Mouse (Mus musculus): ENCODE measurements around the gene Ptprm. TPM values are rescaled to one million over a fixed set of nuclear protein-coding genes. Genes with fewer than 3 reads are reported as not detected.

The Ptprm gene
- total and polyA plus RNA-seq, 3 experiments = not detected

DNA sequence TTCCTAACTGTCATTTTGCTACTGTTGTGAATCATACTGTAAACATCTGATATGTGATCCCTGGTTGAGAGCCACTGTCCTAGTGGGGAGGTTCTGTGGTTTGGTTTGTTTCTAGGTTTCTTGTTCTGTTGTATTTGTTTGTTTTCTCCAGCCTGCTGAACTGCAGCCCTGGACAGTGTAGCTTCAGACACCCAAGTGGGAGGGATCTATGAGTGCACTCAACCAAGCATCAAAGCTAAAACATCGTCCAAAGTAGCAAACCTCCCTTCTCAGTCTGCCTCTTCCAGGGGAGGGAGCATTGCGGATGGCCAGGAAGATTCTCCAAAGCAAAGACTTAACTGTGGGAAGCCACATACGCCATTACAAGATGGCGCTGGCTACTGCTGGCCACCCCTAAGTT is 88.7 kb downstream of the Ptprm start (continued):
- TF ChIP-seq POLR2AphosphoS2 (IDR thresholded peaks at IDR 0.05; ENCODE audit: low read length) = no peak
- TF ChIP-seq POLR2A (IDR thresholded peaks at IDR 0.05; ENCODE audit: control insufficient read depth in 1 of 2, insufficient read depth in 1 of 2, low read depth in 1 of 2, low read length in 2 of 2, poor library complexity in 1 of 2) = no peak
- no peak for TF ChIP-seq ZNF384 (IDR thresholded peaks at IDR 0.05; ENCODE audit: low read depth, low read length)

DNA sequence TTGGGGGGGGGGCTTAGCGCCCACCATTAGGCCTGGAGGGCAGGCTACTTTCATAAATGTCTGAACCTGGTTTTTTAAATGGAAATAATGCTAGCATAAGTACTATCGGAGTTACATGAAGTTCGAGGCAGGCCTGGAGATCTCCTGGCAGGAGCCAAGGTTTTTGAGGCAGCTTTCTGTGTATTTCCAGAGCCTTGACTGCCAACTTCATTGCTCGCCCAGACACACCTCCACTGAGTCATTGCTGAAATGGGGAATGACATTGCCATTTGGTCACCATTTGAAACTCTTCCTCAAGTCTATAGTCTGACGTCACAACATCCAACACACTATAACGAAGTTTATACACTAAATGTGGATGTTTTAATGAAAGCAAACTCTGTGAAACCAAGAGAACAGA is 89.5 kb downstream of the Ptprm start:
- Histone ChIP-seq H3K36me3 (ENCODE audit: control insufficient read depth in 1 of 2, insufficient read depth in 2 of 2, low read length in 2 of 2) (no peaks in the 10 kb centered on the region), H3K79me2 (ENCODE audit: control insufficient read depth, insufficient read depth, low read length, poor library complexity) (no peaks in the 10 kb centered on the region), H3K27me3 (ENCODE audit: control insufficient read depth in 1 of 2, insufficient read depth in 2 of 2, low read length in 2 of 2) (no peaks in the 10 kb centered on the region), H3K9me3 (replicated peaks; ENCODE audit: insufficient read depth, low read length) (no peaks in the 10 kb centered on the region), H3K27ac (ENCODE audit: control insufficient read depth, low read depth, low read length) (no peak overlapping the region), H3K9ac (ENCODE audit: control insufficient read depth, low read depth, low read length, poor library complexity, severe bottlenecking) (no peak overlapping the region), H3K4me3 (ENCODE audit: control insufficient read depth in 1 of 2, insufficient read depth in 1 of 2, low read depth in 2 of 2, low read length in 2 of 2) (no peak overlapping the region), H3K4me1 (ENCODE audit: control insufficient read depth in 1 of 2, insufficient read depth in 2 of 2, low read length in 2 of 2) (no peaks in the 10 kb centered on the region)
- no peak for TF ChIP-seq ZC3H11A (IDR thresholded peaks at IDR 0.05; ENCODE audit: low read depth, low read length)
- no peak for TF ChIP-seq MXI1 (IDR thresholded peaks at IDR 0.05; ENCODE audit: low read depth, low read length)
- no peak for TF ChIP-seq ZNF384 (IDR thresholded peaks at IDR 0.05; ENCODE audit: low read depth, low read length)
- no peak for TF ChIP-seq UBTF (IDR thresholded peaks at IDR 0.05; ENCODE audit: borderline replicate concordance, insufficient read depth, low read depth, low read length)
- TF ChIP-seq E2F4 (IDR thresholded peaks at IDR 0.05; ENCODE audit: borderline replicate concordance, low read depth, low read length) = no peak
- no peak for TF ChIP-seq SIN3A (IDR thresholded peaks at IDR 0.05; ENCODE audit: low read length)
- no peak for TF ChIP-seq POLR2A (IDR thresholded peaks at IDR 0.05; ENCODE audit: control insufficient read depth in 1 of 2, insufficient read depth in 1 of 2, low read depth in 1 of 2, low read length in 2 of 2, poor library complexity in 1 of 2)
- TF ChIP-seq ZMIZ1 (IDR thresholded peaks at IDR 0.05; ENCODE audit: low read depth, low read length) = no peak
- TF ChIP-seq CTCF (IDR thresholded peaks at IDR 0.05 in 2 of 3, conservative IDR thresholded peaks at IDR 0.05 in 1 of 3; ENCODE audit: control insufficient read depth in 1 of 3, insufficient read depth in 1 of 3, low read depth in 2 of 3, low read length in 3 of 3, poor library complexity in 1 of 3, severe bottlenecking in 1 of 3) = no peak
- TF ChIP-seq MAFK (IDR thresholded peaks at IDR 0.05; ENCODE audit: borderline replicate concordance, low read depth, low read length) = no peak
- TF ChIP-seq GATA1 (IDR thresholded peaks at IDR 0.05; ENCODE audit: low read depth, low read length) = no peak
- no peak for TF ChIP-seq TCF12 (IDR thresholded peaks at IDR 0.05; ENCODE audit: low read depth, low read length)
- TF ChIP-seq JUND (IDR thresholded peaks at IDR 0.05; ENCODE audit: low read depth, low read length) = no peak
- TF ChIP-seq GABPA (IDR thresholded peaks at IDR 0.05; ENCODE audit: low read depth, low read length) = no peak
- no peak for TF ChIP-seq CHD2 (IDR thresholded peaks at IDR 0.05; ENCODE audit: low read length)
- no peak for TF ChIP-seq ZKSCAN1 (IDR thresholded peaks at IDR 0.05; ENCODE audit: low read depth, low read length)
- no peak for TF ChIP-seq SMC3 (IDR thresholded peaks at IDR 0.05; ENCODE audit: low read depth, low read length)
- DNase-seq (ENCODE audit: low read depth, low spot score) = no peak

DNA sequence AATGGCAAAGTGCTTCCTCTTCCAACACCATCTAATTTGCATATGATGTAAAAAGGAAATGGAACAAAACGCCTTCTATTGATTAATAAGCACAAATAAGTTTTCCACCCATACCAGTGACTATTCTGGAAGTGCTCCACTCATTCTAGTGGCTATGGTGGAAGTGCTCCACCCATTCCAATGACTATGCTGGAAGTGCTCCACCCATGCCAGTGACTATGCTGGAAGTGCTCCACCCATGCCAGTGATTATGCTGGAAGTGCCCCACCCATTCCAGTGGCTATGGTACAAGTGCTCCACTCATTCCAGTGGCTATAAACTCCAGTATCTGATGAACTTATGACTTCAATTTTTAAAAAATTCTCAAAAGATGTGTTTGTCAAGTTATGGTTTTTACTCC is 91.2 kb downstream of the Ptprm start:
- no peaks in the 10 kb centered on the region for H3K36me3 ChIP-seq (ENCODE audit: control insufficient read depth in 1 of 2, insufficient read depth in 2 of 2, low read length in 2 of 2)
- H3K27ac ChIP-seq (ENCODE audit: control insufficient read depth, low read depth, low read length) = no peak overlapping the region
- no peak for DNase-seq (ENCODE audit: low read depth, low spot score)
- H3K79me2 ChIP-seq (ENCODE audit: control insufficient read depth, insufficient read depth, low read length, poor library complexity) = no peaks in the 10 kb centered on the region
- no peak overlapping the region for H3K9ac ChIP-seq (ENCODE audit: control insufficient read depth, low read depth, low read length, poor library complexity, severe bottlenecking)
- H3K27me3 ChIP-seq (ENCODE audit: control insufficient read depth in 1 of 2, insufficient read depth in 2 of 2, low read length in 2 of 2) = no peaks in the 10 kb centered on the region
- H3K4me3 ChIP-seq (ENCODE audit: control insufficient read depth in 1 of 2, insufficient read depth in 1 of 2, low read depth in 2 of 2, low read length in 2 of 2) = no peak overlapping the region
- no peaks in the 10 kb centered on the region for H3K9me3 ChIP-seq (replicated peaks; ENCODE audit: insufficient read depth, low read length)
- TF ChIP-seq CHD2 (IDR thresholded peaks at IDR 0.05; ENCODE audit: low read length) (no peak), UBTF (IDR thresholded peaks at IDR 0.05; ENCODE audit: borderline replicate concordance, insufficient read depth, low read depth, low read length) (no peak), JUND (IDR thresholded peaks at IDR 0.05; ENCODE audit: low read depth, low read length) (no peak), CHD1 (IDR thresholded peaks at IDR 0.05; ENCODE audit: low read depth, low read length) (no peak), RAD21 (IDR thresholded peaks at IDR 0.05; ENCODE audit: low read depth, low read length) (no peak), ZKSCAN1 (IDR thresholded peaks at IDR 0.05; ENCODE audit: low read depth, low read length) (no peak), ZC3H11A (IDR thresholded peaks at IDR 0.05; ENCODE audit: low read depth, low read length) (no peak), HCFC1 (IDR thresholded peaks at IDR 0.05; ENCODE audit: low read depth, low read length) (no peak), ELF1 (IDR thresholded peaks at IDR 0.05; ENCODE audit: low read depth, low read length) (no peak), EP300 (IDR thresholded peaks at IDR 0.05; ENCODE audit: low read depth in 1 of 2, low read length in 2 of 2) (no peak), MAFK (IDR thresholded peaks at IDR 0.05; ENCODE audit: borderline replicate concordance, low read depth, low read length) (no peak), SMC3 (IDR thresholded peaks at IDR 0.05; ENCODE audit: low read depth, low read length) (no peak), NELFE (IDR thresholded peaks at IDR 0.05; ENCODE audit: low read depth, low read length) (no peak), BHLHE40 (IDR thresholded peaks at IDR 0.05; ENCODE audit: borderline replicate concordance, low read depth, low read length) (no peak), USF2 (IDR thresholded peaks at IDR 0.05; ENCODE audit: borderline replicate concordance in 1 of 2, insufficient read depth in 1 of 2, low read depth in 1 of 2, low read length in 2 of 2) (no peak), MYC (IDR thresholded peaks at IDR 0.05; ENCODE audit: low read depth, low read length) (no peak), TAL1 (IDR thresholded peaks at IDR 0.05; ENCODE audit: low read length) (no peak)
- no peaks in the 10 kb centered on the region for H3K4me1 ChIP-seq (ENCODE audit: control insufficient read depth in 1 of 2, insufficient read depth in 2 of 2, low read length in 2 of 2)
